Mouse (Mus musculus): ENCODE measurements around the gene Opcml.

GRCm38 (mm10) chr9:27767196-27767900, 23.2 kb upstream of the Opcml start:
- TF ChIP-seq CTCF (IDR thresholded peaks at IDR 0.05; ENCODE audit: low read depth, low read length) (no peak), TAL1 (conservative IDR thresholded peaks at IDR 0.05; ENCODE audit: low read depth, low read length) (no peak), GATA1 (IDR thresholded peaks at IDR 0.05; ENCODE audit: borderline replicate concordance, low read length) (no peak), POLR2AphosphoS5 (IDR thresholded peaks at IDR 0.05; ENCODE audit: insufficient replicate concordance, low read depth, low read length) (no peak)

All from G1E (cell line).